Mouse (Mus musculus) stomach, embryonic 15.5 days (tissue): ENCODE data around the gene March8. TPM values are rescaled to one million over a fixed set of nuclear protein-coding genes. Genes with fewer than 3 reads are reported as not detected.

Experiments used
- ATAC-seq: fragments of 200-750 bp; cut with Nextera tagmentation; 2 replicates; pipeline ENCODE4 v1.8.0; 2017; ENCODE audit warnings: low read depth, moderate number of reproducible peaks, moderate TSS enrichment; ENCODE audit not compliant: insufficient read depth, low FRiP score
- H3K27ac ChIP-seq: fragments of 300-500 bp; sonication (generic); 2 replicates; pipeline ENCODE4 v1.5.1; 2015; ENCODE audit warnings: mild to moderate bottlenecking, inconsistent platforms
- H3K27me3 ChIP-seq: fragments of 300-500 bp; sonication (generic); replicated peaks from 2 replicates; pipeline ENCODE4 v1.6.1; 2015; ENCODE audit warnings: inconsistent platforms
- H3K36me3 ChIP-seq: fragments of 300-500 bp; sonication (generic); 2 replicates; pipeline ENCODE4 v1.6.1; 2015; ENCODE audit warnings: inconsistent platforms
- H3K4me1 ChIP-seq: fragments of 300-500 bp; sonication (generic); 2 replicates; pipeline ENCODE4 v1.6.1; 2015; ENCODE audit warnings: inconsistent platforms
- H3K4me2 ChIP-seq: fragments of 300-500 bp; sonication (generic); 2 replicates; pipeline ENCODE4 v1.6.1; 2015; ENCODE audit warnings: mild to moderate bottlenecking, inconsistent platforms
- H3K4me3 ChIP-seq: fragments of 300-500 bp; sonication (generic); replicated peaks from 2 replicates; pipeline ENCODE4 v1.5.1; 2015; ENCODE audit warnings: inconsistent platforms
- H3K9ac ChIP-seq: fragments of 300-500 bp; sonication (generic); 2 replicates; pipeline ENCODE4 v1.6.1; 2015; ENCODE audit warnings: inconsistent platforms
- H3K9me3 ChIP-seq: fragments of 300-500 bp; sonication (generic); 2 replicates; pipeline ENCODE4 v1.6.1; 2016; ENCODE audit warnings: inconsistent platforms
- WGBS: fragments of 180-500 bp; shearing (Covaris S2); methylation state at CpG from one replicate; pipeline ENCODE4 v1.1.7; 2015; 5-methylcytosine and 5-hydroxymethylcytosine counted together
- polyA plus RNA-seq: library from polyadenylated mRNA; unstranded; fragments of >200 nt; fragmentation: Nextera tagmentation; extraction: Ambion mirVana; gene quantifications from 2 replicates; pipeline ENCODE4 v1.2.1, GENCODE M21; 2015

The March8 gene
- polyA plus RNA-seq, 1 experiment from 2014 or later = 38.2 TPM

- no peak for ATAC-seq
- Histone ChIP-seq H3K4me3 (no peak overlapping the region), H3K4me1 (no peaks in the 10 kb centered on the region), H3K9ac (no peak overlapping the region), H3K36me3 (no peaks in the 10 kb centered on the region), H3K27ac (no peak overlapping the region), H3K9me3 (no peaks in the 10 kb centered on the region), H3K4me2 (no peak overlapping the region), H3K27me3 (no peaks in the 10 kb centered on the region)
- WGBS = 83% methylated on average over 6 of the region's 6 CpGs
These were observed 101.0 kb downstream of the March8 start for GRCm38 (mm10) chr6:116438864-116439263.

DNA sequence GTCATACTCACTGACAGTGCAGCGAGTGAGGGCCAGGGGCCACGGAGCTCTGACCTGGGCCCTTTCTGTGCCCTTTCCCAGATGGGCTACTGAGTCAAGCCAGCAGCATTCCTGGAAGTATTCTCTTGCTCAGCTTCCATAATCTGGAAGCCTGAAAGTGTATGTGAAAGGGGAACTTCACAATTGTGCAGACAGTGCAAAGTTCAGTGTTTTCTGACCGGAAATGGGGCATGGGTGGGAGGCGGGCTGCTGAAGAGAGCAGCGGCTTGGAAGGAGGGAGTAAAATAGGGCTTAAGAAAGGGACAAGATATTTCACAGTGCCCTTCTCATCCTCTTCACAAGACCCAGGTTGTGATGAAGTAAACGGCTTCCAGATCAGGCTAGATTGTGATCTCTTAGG lies 101.7 kb downstream of the March8 start:
- no peak for ATAC-seq
- Histone ChIP-seq H3K4me1 (no peaks in the 10 kb centered on the region), H3K36me3 (no peaks in the 10 kb centered on the region), H3K4me2 (no peak overlapping the region), H3K4me3 (no peak overlapping the region), H3K27ac (no peak overlapping the region), H3K27me3 (no peaks in the 10 kb centered on the region), H3K9me3 (no peaks in the 10 kb centered on the region), H3K9ac (no peak overlapping the region)
- 83% methylated on average over 6 of the region's 6 CpGs for WGBS

GRCm38 (mm10) chr6:116440447-116440846 lies 102.6 kb downstream of the March8 start:
- Histone ChIP-seq H3K9ac (no peak overlapping the region), H3K27ac (no peak overlapping the region), H3K4me3 (no peak overlapping the region), H3K4me1 (no peaks in the 10 kb centered on the region), H3K27me3 (no peaks in the 10 kb centered on the region), H3K36me3 (no peaks in the 10 kb centered on the region), H3K4me2 (no peak overlapping the region), H3K9me3 (no peaks in the 10 kb centered on the region)
- ATAC-seq = no peak
- 73% methylated on average over 4 of the region's 4 CpGs for WGBS

GRCm38 (mm10) chr6:116440849-116441248 lies 103.0 kb downstream of the March8 start:
- H3K27me3 ChIP-seq = no peaks in the 10 kb centered on the region
- WGBS = 62% methylated on average over 4 of the region's 4 CpGs
- H3K4me2 ChIP-seq = no peak overlapping the region
- no peak overlapping the region for H3K27ac ChIP-seq
- no peak for ATAC-seq
- H3K4me3 ChIP-seq = no peak overlapping the region
- H3K4me1 ChIP-seq = no peaks in the 10 kb centered on the region
- no peaks in the 10 kb centered on the region for H3K36me3 ChIP-seq
- H3K9ac ChIP-seq = no peak overlapping the region
- no peaks in the 10 kb centered on the region for H3K9me3 ChIP-seq

- ATAC-seq = no peak
- no peaks in the 10 kb centered on the region for H3K9me3 ChIP-seq
- H3K36me3 ChIP-seq = no peaks in the 10 kb centered on the region
- no peak overlapping the region for H3K27ac ChIP-seq
- peaks cover 3% of the 10 kb centered on the region; the same call in 1 of the 2 replicates for H3K4me1 ChIP-seq
- 60% methylated on average over 4 of the region's 4 CpGs for WGBS
- H3K9ac ChIP-seq = no peak overlapping the region
- H3K27me3 ChIP-seq = peaks cover 10% of the 10 kb centered on the region
- no peak overlapping the region for H3K4me2 ChIP-seq
- H3K4me3 ChIP-seq = no peak overlapping the region
These were observed 118.0 kb downstream of the March8 start for GRCm38 (mm10) chr6:116455781-116456180.

- H3K4me2 ChIP-seq = no peak overlapping the region
- no peaks in the 10 kb centered on the region for H3K36me3 ChIP-seq
- H3K27ac ChIP-seq = no peak overlapping the region
- H3K4me1 ChIP-seq = peaks cover 5% of the 10 kb centered on the region; the same call in 1 of the 2 replicates
- no peak overlapping the region for H3K4me3 ChIP-seq
- H3K9ac ChIP-seq = no peak overlapping the region
- WGBS = 24% methylated on average over 1 of the region's 1 CpGs
- no peaks in the 10 kb centered on the region for H3K9me3 ChIP-seq
- H3K27me3 ChIP-seq = peaks cover 17% of the 10 kb centered on the region
- no peak for ATAC-seq
These were observed 118.7 kb downstream of the March8 start for GRCm38 (mm10) chr6:116456482-116456881.

DNA sequence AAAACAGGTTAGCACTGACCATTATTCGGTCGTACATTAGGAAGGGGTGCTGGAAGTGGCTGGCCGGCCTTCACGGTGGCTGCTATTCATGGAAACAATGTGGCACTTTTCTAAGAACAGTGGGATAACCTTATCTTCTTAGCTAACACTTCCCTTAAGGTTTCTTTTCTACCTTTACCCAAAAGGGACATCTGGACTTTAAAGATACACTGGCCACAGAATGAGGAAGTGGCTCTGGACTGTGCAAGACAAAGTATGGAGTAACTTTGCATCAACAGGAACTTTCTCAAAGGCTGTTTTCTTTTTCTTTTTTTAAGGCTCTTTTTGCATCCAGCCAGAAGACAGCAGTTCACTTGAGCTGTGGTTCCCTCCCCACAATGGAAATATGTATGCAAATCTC lies 120.9 kb downstream of the March8 start:
- no peak overlapping the region for H3K4me3 ChIP-seq
- H3K4me2 ChIP-seq = no peak overlapping the region
- no peaks in the 10 kb centered on the region for H3K36me3 ChIP-seq
- no peak overlapping the region for H3K27ac ChIP-seq
- H3K4me1 ChIP-seq = peaks cover 5% of the 10 kb centered on the region; the same call in 1 of the 2 replicates
- H3K9ac ChIP-seq = no peak overlapping the region
- 77% methylated on average over 4 of the region's 4 CpGs for WGBS
- peaks cover 27% of the 10 kb centered on the region for H3K27me3 ChIP-seq
- ATAC-seq = no peak
- no peaks in the 10 kb centered on the region for H3K9me3 ChIP-seq

Other genes with a start within 250 kb of the March8 start
- gene Tmcc1, start 144.5 kb upstream of the March8 start, polyA plus RNA-seq = 13.6 and 19.1 TPM in 2 replicates
- 36.7 and 39.8 TPM in 2 replicates for gene Washc2, start 130.0 kb upstream of the March8 start, polyA plus RNA-seq
- gene Zfand4, start 73.8 kb upstream of the March8 start, polyA plus RNA-seq = 5.1 and 5.2 TPM in 2 replicates
- gene Alox5, start 123.2 kb downstream of the March8 start, polyA plus RNA-seq = 5.0 and 6.4 TPM in 2 replicates
- not detected in 2 replicates for gene Olfr211, start 151.1 kb downstream of the March8 start, polyA plus RNA-seq
- not detected in 2 replicates for gene Olfr212, start 168.5 kb downstream of the March8 start, polyA plus RNA-seq
- gene Olfr213, start 200.4 kb downstream of the March8 start, polyA plus RNA-seq = not detected in 2 replicates
- gene Gm5580, start 213.1 kb downstream of the March8 start, polyA plus RNA-seq = 0.35 and 2.5 TPM in 2 replicates
- gene Olfr214, start 216.2 kb downstream of the March8 start, polyA plus RNA-seq = not detected in 2 replicates
- gene Olfr215, start 246.2 kb downstream of the March8 start, polyA plus RNA-seq = not detected in 2 replicates